Comparison of ENCODE assay signal across 8 mouse cellular contexts in the genomic region with DNA sequence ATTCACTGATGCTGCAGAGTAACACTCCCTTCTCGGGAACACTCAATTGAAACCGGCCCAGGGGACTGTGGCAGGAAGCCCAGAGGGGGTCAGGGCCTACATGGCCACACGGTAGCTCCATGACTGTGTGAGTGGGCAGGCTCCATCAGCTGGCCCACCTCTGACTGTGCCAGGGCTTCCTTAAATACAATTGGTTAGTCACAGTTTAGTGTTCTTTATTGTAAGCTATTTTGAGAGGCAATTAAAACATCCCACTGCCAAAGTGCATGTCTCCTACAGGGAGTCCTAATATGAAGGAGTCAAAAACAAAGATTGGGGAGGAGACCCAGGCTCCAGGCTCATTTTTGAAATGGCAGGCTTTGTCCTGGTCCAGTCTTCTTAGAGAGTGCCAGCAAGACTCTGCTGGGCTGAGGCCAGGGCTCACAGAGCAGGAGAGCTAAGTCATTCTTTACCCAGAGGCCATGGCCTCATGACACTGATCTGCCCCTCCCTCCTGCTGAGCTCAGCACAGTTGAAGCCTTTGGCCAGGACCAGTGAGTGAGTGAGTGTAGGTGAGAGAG.
DNase-seq lines count a peak whose midpoint lies in the region; ATAC-seq lines count a peak whose summit lies in the region.

No protein-coding gene starts in this region.

- peak; percentile 89 for ATAC-seq in erythroid progenitor cell, adult 5-6 weeks (replicated peaks; ENCODE audit: low FRiP score, poor library complexity, severe bottlenecking)

- DNase-seq in testis, postnatal 10 days (ENCODE audit: low spot score) = peak; percentile 62
- no peak for DNase-seq in testis, postnatal 14 days (ENCODE audit: low spot score)
- peak; percentile 33 for DNase-seq in heart, postnatal 4 days
- peak; percentile 51 for DNase-seq in left cerebral cortex, adult 11 months (ENCODE audit: low spot score)
- DNase-seq in mesoderm, embryonic 11.5 days (ENCODE audit: low read depth, low spot score) = peak; percentile 16
- DNase-seq in telencephalon, adult 2 months (ENCODE audit: low read depth, low spot score) = peak; percentile 11
- no peak for DNase-seq in thymus, adult 18-20 months

Comparison
In these comparisons a context has a peak if more than half of its experiments do, and no peak if none do; other contexts are left out.
1. DNase-seq: peak in testis, postnatal 10 days (single experiment), heart, postnatal 4 days (single experiment), left cerebral cortex, adult 11 months (single experiment), mesoderm, embryonic 11.5 days (single experiment) and telencephalon, adult 2 months (single experiment); none in testis, postnatal 14 days (single experiment) and thymus, adult 18-20 months (0 of 2).